Mouse (Mus musculus): ENCODE data around the gene Pde5a.

- TF ChIP-seq POLR2A (IDR thresholded peaks at IDR 0.05; ENCODE audit: borderline replicate concordance, extremely low read depth, low read depth, low read length) (no peak), CTCF (IDR thresholded peaks at IDR 0.05; ENCODE audit: insufficient read depth, low read length) (no peak)
These were observed 131.1 kb downstream of the Pde5a start for GRCm38 (mm10) chr3:122859829-122860228.

Data from lung, adult 2 months (tissue).